Mouse (Mus musculus): ENCODE data around the gene Olfr559. TPM values are rescaled to one million over a fixed set of nuclear protein-coding genes. Genes with fewer than 3 reads are reported as not detected.

Olfr559 gene
- not detected in 2 replicates for polyA plus RNA-seq (2014; fragmentation: Nextera tagmentation; extraction: Ambion mirVana)

DNA sequence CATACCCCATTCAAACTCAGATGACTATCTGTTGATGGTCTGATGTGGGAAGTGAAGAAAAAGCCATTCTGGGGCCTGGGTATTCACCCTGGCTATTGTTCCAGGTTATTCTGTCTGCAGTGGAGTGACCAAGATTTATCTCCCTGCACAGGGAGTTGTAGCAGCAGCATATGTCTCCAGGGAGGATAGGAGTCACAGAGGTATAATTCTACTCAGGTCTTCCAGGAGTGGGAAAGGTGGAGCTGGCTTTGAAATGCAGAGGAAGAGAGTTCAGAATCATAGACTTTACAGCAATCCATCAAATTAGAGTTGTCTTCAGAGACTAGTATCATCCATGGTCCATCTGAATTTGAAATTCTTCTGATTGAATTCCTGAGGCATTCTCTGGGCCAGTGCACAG, at the start of gene Olfr559:
Gene Olfr559, minus strand, starts transcription at position 101 of the 400 bp plus-strand sequence.
- Histone ChIP-seq H3K9me3 (ENCODE audit: control insufficient read depth, low read length) (no peaks in the 10 kb centered on the region), H3K36me3 (replicated peaks; ENCODE audit: control insufficient read depth, insufficient read depth) (no peaks in the 10 kb centered on the region), H3K27me3 (ENCODE audit: control insufficient read depth, insufficient read depth, low read length) (no peaks in the 10 kb centered on the region), H3K9ac (no peak within 1 kb of the TSS), H3K4me3 (replicated peaks; ENCODE audit: low read length) (no peak within 1 kb of the TSS), H3K4me1 (replicated peaks; ENCODE audit: control insufficient read depth, insufficient read depth, low read length) (no peaks in the 10 kb centered on the region), H3K27ac (no peak within 1 kb of the TSS), H3K4me2 (replicated peaks) (no peak within 1 kb of the TSS)
- ATAC-seq (ENCODE audit: low FRiP score), result no peak
- no peak for DNase-seq (ENCODE audit: low spot score)

- Histone ChIP-seq H3K36me3 (replicated peaks; ENCODE audit: control insufficient read depth, insufficient read depth) (no peaks in the 10 kb centered on the region), H3K27me3 (ENCODE audit: control insufficient read depth, insufficient read depth, low read length) (no peaks in the 10 kb centered on the region), H3K9me3 (ENCODE audit: control insufficient read depth, low read length) (no peaks in the 10 kb centered on the region), H3K4me2 (replicated peaks) (no peak within 1 kb of the TSS), H3K4me3 (replicated peaks; ENCODE audit: low read length) (no peak within 1 kb of the TSS), H3K27ac (no peak within 1 kb of the TSS), H3K9ac (no peak within 1 kb of the TSS), H3K4me1 (replicated peaks; ENCODE audit: control insufficient read depth, insufficient read depth, low read length) (no peaks in the 10 kb centered on the region)
- no peak for DNase-seq (ENCODE audit: low spot score)
- no peak for ATAC-seq (ENCODE audit: low FRiP score)
- 86% methylated on average over 2 of the region's 2 CpGs for WGBS
These were observed 43.6 kb upstream of the Olfr559 start, which contains the start of gene Olfr561 for GRCm38 (mm10) chr7:102770921-102771320. Olfr561 (plus strand) TSS chr7:102771221.

DNA sequence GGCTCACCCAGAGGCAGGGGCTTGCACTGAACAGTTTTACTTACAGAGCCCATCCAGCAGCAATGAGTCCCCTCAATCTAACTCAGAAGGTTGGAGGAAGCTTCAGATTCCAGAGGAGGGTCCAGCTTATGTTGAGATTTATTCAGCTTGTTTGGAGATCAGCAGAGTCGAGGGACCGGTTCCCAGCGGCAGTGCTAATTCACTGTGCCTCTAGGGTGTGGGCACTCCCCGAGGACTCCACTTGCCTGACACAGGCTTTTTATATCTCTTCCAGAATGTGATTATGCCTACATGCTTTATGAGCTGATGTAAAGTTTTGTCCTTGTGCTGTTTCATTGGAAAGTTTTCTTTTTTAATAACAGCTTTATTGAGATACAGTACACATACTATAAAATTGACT, 32.0 kb upstream of the Olfr559 start, which contains the start of the genes Olfr560 and Olfr78:
Gene Olfr560, minus strand, starts transcription at position 101 of the 400 bp plus-strand sequence.
Gene Olfr78, minus strand, starts transcription at position 206 of the 400 bp plus-strand sequence.
- Histone ChIP-seq H3K9ac (no peak within 1 kb of the TSS), H3K9me3 (ENCODE audit: control insufficient read depth, low read length) (no peaks in the 10 kb centered on the region), H3K4me3 (replicated peaks; ENCODE audit: low read length) (no peak within 1 kb of the TSS), H3K27me3 (ENCODE audit: control insufficient read depth, insufficient read depth, low read length) (no peaks in the 10 kb centered on the region), H3K4me1 (replicated peaks; ENCODE audit: control insufficient read depth, insufficient read depth, low read length) (no peaks in the 10 kb centered on the region), H3K4me2 (replicated peaks) (no peak within 1 kb of the TSS), H3K36me3 (replicated peaks; ENCODE audit: control insufficient read depth, insufficient read depth) (no peaks in the 10 kb centered on the region), H3K27ac (no peak within 1 kb of the TSS)
- WGBS, result 73% methylated on average over 4 of the region's 4 CpGs
- DNase-seq (ENCODE audit: low spot score), result no peak
- no peak for ATAC-seq (ENCODE audit: low FRiP score)

GRCm38 (mm10) chr7:102752086-102752485, 24.8 kb upstream of the Olfr559 start:
- Histone ChIP-seq H3K4me1 (replicated peaks; ENCODE audit: control insufficient read depth, insufficient read depth, low read length) (no peaks in the 10 kb centered on the region), H3K9me3 (ENCODE audit: control insufficient read depth, low read length) (no peaks in the 10 kb centered on the region), H3K27ac (no peak overlapping the region), H3K9ac (no peak overlapping the region), H3K36me3 (replicated peaks; ENCODE audit: control insufficient read depth, insufficient read depth) (no peaks in the 10 kb centered on the region), H3K27me3 (ENCODE audit: control insufficient read depth, insufficient read depth, low read length) (no peaks in the 10 kb centered on the region), H3K4me3 (replicated peaks; ENCODE audit: low read length) (no peak overlapping the region), H3K4me2 (replicated peaks) (no peak overlapping the region)
- DNase-seq (ENCODE audit: low spot score), result no peak
- WGBS, result 26% methylated on average over 1 of the region's 1 CpGs
- no peak for ATAC-seq (ENCODE audit: low FRiP score)

GRCm38 (mm10) chr7:102737705-102738104, 10.4 kb upstream of the Olfr559 start:
- Histone ChIP-seq H3K4me1 (replicated peaks; ENCODE audit: control insufficient read depth, insufficient read depth, low read length) (no peaks in the 10 kb centered on the region), H3K4me3 (replicated peaks; ENCODE audit: low read length) (no peak overlapping the region), H3K27me3 (ENCODE audit: control insufficient read depth, insufficient read depth, low read length) (no peaks in the 10 kb centered on the region), H3K4me2 (replicated peaks) (no peak overlapping the region), H3K27ac (no peak overlapping the region), H3K9me3 (ENCODE audit: control insufficient read depth, low read length) (no peaks in the 10 kb centered on the region), H3K9ac (no peak overlapping the region), H3K36me3 (replicated peaks; ENCODE audit: control insufficient read depth, insufficient read depth) (no peaks in the 10 kb centered on the region)
- WGBS, result 80% methylated on average over 2 of the region's 2 CpGs
- DNase-seq (ENCODE audit: low spot score), result no peak
- no peak for ATAC-seq (ENCODE audit: low FRiP score)

DNA sequence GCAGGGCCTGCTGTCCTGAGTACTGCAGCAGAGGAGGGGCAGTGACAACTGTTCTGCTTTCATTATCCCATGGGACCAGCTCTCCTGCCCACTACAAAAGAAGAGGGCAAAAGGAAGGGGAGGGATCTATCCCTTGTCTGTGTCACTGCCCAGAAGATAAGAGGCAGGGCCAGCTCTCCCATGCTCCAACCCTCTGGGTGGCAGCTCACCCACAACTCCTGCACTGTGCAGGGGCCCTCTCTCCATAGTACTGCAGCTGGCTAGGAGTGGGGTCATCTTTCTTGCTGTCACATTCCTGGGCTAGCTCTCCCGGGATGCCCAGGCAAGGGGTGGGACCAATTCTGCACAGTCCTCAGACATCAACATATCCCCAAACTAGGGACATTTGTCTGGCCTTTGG, 6.5 kb upstream of the Olfr559 start:
- WGBS, result 62% methylated on average over 1 of the region's 1 CpGs
- Histone ChIP-seq H3K27ac (no peak overlapping the region), H3K27me3 (ENCODE audit: control insufficient read depth, insufficient read depth, low read length) (no peaks in the 10 kb centered on the region), H3K9me3 (ENCODE audit: control insufficient read depth, low read length) (no peaks in the 10 kb centered on the region), H3K36me3 (replicated peaks; ENCODE audit: control insufficient read depth, insufficient read depth) (no peaks in the 10 kb centered on the region), H3K4me1 (replicated peaks; ENCODE audit: control insufficient read depth, insufficient read depth, low read length) (no peaks in the 10 kb centered on the region), H3K4me3 (replicated peaks; ENCODE audit: low read length) (no peak overlapping the region), H3K4me2 (replicated peaks) (no peak overlapping the region), H3K9ac (no peak overlapping the region)
- ATAC-seq (ENCODE audit: low FRiP score), result no peak
- DNase-seq (ENCODE audit: low spot score), result no peak

DNA sequence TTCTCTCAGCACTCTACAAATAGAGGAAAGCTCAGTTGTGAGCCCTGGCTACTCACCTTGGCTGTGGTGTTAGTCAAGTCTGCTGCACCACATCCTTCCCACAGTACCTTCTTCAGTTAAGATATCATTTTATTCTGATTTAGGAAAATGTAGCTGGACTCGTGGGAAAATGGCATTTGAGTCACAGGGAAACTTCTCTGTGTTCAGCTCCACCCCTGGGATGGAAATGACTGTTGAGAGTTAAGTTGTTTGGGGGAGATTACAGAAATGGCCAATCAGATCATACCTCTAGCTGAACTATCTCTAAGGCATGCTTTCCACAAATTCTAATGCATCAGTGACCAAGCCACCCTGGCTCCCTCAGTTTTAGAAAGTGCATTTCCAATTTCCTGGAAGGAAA, 8.3 kb downstream of the Olfr559 start, which contains the start of gene Olfr33:
Gene Olfr33, minus strand, starts transcription at position 101 of the 400 bp plus-strand sequence.
- Histone ChIP-seq H3K4me1 (replicated peaks; ENCODE audit: control insufficient read depth, insufficient read depth, low read length) (no peaks in the 10 kb centered on the region), H3K9ac (no peak within 1 kb of the TSS), H3K27ac (no peak within 1 kb of the TSS), H3K4me2 (replicated peaks) (no peak within 1 kb of the TSS), H3K4me3 (replicated peaks; ENCODE audit: low read length) (no peak within 1 kb of the TSS), H3K9me3 (ENCODE audit: control insufficient read depth, low read length) (no peaks in the 10 kb centered on the region), H3K27me3 (ENCODE audit: control insufficient read depth, insufficient read depth, low read length) (no peaks in the 10 kb centered on the region), H3K36me3 (replicated peaks; ENCODE audit: control insufficient read depth, insufficient read depth) (no peaks in the 10 kb centered on the region)
- ATAC-seq (ENCODE audit: low FRiP score) (no peak), DNase-seq (ENCODE audit: low spot score) (no peak)
- 43% methylated on average over 1 of the region's 1 CpGs for WGBS

GRCm38 (mm10) chr7:102701915-102702314, 25.4 kb downstream of the Olfr559 start, which contains the start of gene Olfr558:
Olfr558 (plus strand) TSS chr7:102702215.
- no peak within 1 kb of the TSS for H3K27ac ChIP-seq
- H3K4me3 ChIP-seq (replicated peaks; ENCODE audit: low read length), result no peak within 1 kb of the TSS
- H3K4me2 ChIP-seq (replicated peaks), result no peak within 1 kb of the TSS
- H3K9ac ChIP-seq, result no peak within 1 kb of the TSS
- H3K9me3 ChIP-seq (ENCODE audit: control insufficient read depth, low read length), result no peaks in the 10 kb centered on the region
- ATAC-seq (ENCODE audit: low FRiP score) (no peak), DNase-seq (ENCODE audit: low spot score) (no peak)
- H3K27me3 ChIP-seq (ENCODE audit: control insufficient read depth, insufficient read depth, low read length), result no peaks in the 10 kb centered on the region
- H3K4me1 ChIP-seq (replicated peaks; ENCODE audit: control insufficient read depth, insufficient read depth, low read length), result no peaks in the 10 kb centered on the region
- no peaks in the 10 kb centered on the region for H3K36me3 ChIP-seq (replicated peaks; ENCODE audit: control insufficient read depth, insufficient read depth)

DNA sequence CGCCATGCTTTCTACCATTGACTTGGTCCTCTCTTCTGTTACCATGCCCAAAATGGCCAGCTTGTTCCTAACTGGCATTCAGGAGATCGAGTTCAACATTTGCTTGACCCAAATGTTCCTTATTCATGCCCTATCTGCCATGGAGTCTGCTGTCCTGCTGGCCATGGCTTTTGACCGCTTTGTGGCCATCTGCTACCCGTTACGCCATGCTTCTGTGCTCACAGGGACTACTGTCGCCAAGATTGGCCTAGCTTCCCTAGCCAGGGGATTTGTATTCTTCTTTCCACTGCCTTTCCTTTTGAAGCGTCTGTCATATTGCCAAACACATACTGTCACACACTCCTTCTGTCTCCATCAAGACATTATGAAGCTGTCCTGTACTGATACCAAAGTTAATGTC, 28.8 kb downstream of the Olfr559 start:
- Histone ChIP-seq H3K9ac (no peak overlapping the region), H3K4me3 (replicated peaks; ENCODE audit: low read length) (no peak overlapping the region), H3K36me3 (replicated peaks; ENCODE audit: control insufficient read depth, insufficient read depth) (no peaks in the 10 kb centered on the region), H3K27me3 (ENCODE audit: control insufficient read depth, insufficient read depth, low read length) (no peaks in the 10 kb centered on the region), H3K27ac (no peak overlapping the region), H3K4me1 (replicated peaks; ENCODE audit: control insufficient read depth, insufficient read depth, low read length) (no peaks in the 10 kb centered on the region), H3K4me2 (replicated peaks) (no peak overlapping the region), H3K9me3 (ENCODE audit: control insufficient read depth, low read length) (no peaks in the 10 kb centered on the region)
- DNase-seq (ENCODE audit: low spot score) (no peak), ATAC-seq (ENCODE audit: low FRiP score) (no peak)
- WGBS, result 90% methylated on average over 7 of the region's 7 CpGs

All from hindbrain, embryonic 14.5 days (tissue).